Mouse (Mus musculus) kidney, embryonic 14.5 days (tissue): ENCODE measurements around the gene Anks1b. TPM values are rescaled to one million over a fixed set of nuclear protein-coding genes. Genes with fewer than 3 reads are reported as not detected.

Experiments used
- ATAC-seq: fragments of 200-750 bp; cut with Nextera tagmentation; 2 replicates; pipeline ENCODE4 v1.8.0; 2017; ENCODE audit warnings: moderate number of reproducible peaks, mild to moderate bottlenecking, moderate TSS enrichment, moderate library complexity; ENCODE audit not compliant: low FRiP score, low TSS enrichment
- H3K27ac ChIP-seq: fragments of 300-500 bp; sonication (generic); 2 replicates; pipeline ENCODE4 v1.5.1; 2014; ENCODE audit warnings: low read depth, mild to moderate bottlenecking, low read length, moderate library complexity, mixed read lengths
- H3K27me3 ChIP-seq: fragments of 300-500 bp; sonication (generic); 2 replicates; pipeline ENCODE4 v1.6.1; 2014; ENCODE audit warnings: mild to moderate bottlenecking, low read length; ENCODE audit not compliant: control insufficient read depth, insufficient read depth
- H3K36me3 ChIP-seq: fragments of 300-500 bp; sonication (generic); 2 replicates; pipeline ENCODE4 v1.6.1; 2014; ENCODE audit warnings: low read length, mixed read lengths; ENCODE audit not compliant: control insufficient read depth, insufficient read depth
- H3K4me1 ChIP-seq: fragments of 300-500 bp; sonication (generic); 2 replicates; pipeline ENCODE4 v1.6.1; 2014; ENCODE audit warnings: low read length, mixed read lengths; ENCODE audit not compliant: control insufficient read depth, insufficient read depth
- H3K4me2 ChIP-seq: fragments of 300-500 bp; sonication (generic); replicated peaks from 2 replicates; pipeline ENCODE4 v1.6.1; 2014; ENCODE audit warnings: low read depth, mild to moderate bottlenecking, low read length
- H3K4me3 ChIP-seq: fragments of 300-500 bp; sonication (generic); 2 replicates; pipeline ENCODE4 v1.5.1; 2014; ENCODE audit warnings: mild to moderate bottlenecking, low read length
- H3K9ac ChIP-seq: fragments of 300-500 bp; sonication (generic); 2 replicates; pipeline ENCODE4 v1.6.1; 2014; ENCODE audit warnings: low read depth, mild to moderate bottlenecking, low read length, moderate library complexity
- H3K9me3 ChIP-seq: fragments of 300-500 bp; sonication (generic); 2 replicates; pipeline ENCODE4 v1.6.1; 2016; ENCODE audit warnings: low read length; ENCODE audit not compliant: control insufficient read depth
- WGBS: fragments of 180-500 bp; shearing (Covaris S2); extraction: QIAGEN DNeasy Blood & Tissue Kit; methylation state at CpG from one replicate; pipeline ENCODE4 v1.1.7; 2014; 5-methylcytosine and 5-hydroxymethylcytosine counted together
- polyA plus RNA-seq: library from polyadenylated mRNA; unstranded; fragments of >200 nt; fragmentation: Nextera tagmentation; extraction: Ambion mirVana; gene quantifications from 2 replicates; pipeline ENCODE4 v1.2.1, GENCODE M21; 2014

Gene Anks1b
- polyA plus RNA-seq, 1 experiment from 2014 or later = 4.4 TPM

- Histone ChIP-seq H3K4me3 (no peak overlapping the region), H3K4me2 (no peak overlapping the region), H3K9me3 (no peaks in the 10 kb centered on the region), H3K36me3 (no peaks in the 10 kb centered on the region), H3K27me3 (no peaks in the 10 kb centered on the region), H3K4me1 (no peaks in the 10 kb centered on the region), H3K9ac (no peak overlapping the region), H3K27ac (no peak overlapping the region)
- no peak for ATAC-seq
- 34% methylated on average over 5 of the region's 5 CpGs for WGBS
Measured at GRCm38 (mm10) chr10:90709602-90709931, 836.3 kb downstream of the Anks1b start.

DNA sequence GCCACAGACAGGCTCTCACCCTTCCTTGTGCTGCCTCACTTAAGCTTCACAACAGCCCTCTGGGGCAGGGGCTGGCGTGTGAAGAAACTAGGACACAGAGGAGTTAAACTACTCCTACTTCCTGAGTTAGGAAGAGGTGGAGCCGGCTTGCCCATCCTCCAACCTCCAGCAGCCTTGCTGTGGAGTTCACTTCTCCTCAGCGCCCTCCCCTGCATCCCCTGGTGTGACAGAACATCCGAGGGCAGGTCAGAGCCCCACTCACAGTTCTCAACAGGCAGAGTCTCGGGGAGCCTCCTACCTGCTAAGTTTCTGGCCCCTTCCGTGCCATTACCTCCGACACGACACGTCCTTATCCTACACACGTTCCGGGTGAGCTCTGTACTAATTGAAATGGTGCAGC lies 844.7 kb downstream of the Anks1b start:
- H3K9ac ChIP-seq = no peak overlapping the region
- peak overlapping the region; percentile 19 for H3K4me2 ChIP-seq
- no peaks in the 10 kb centered on the region for H3K27me3 ChIP-seq
- no peak overlapping the region for H3K27ac ChIP-seq
- H3K36me3 ChIP-seq = no peaks in the 10 kb centered on the region
- H3K4me1 ChIP-seq = no peaks in the 10 kb centered on the region
- H3K9me3 ChIP-seq = no peaks in the 10 kb centered on the region
- no peak overlapping the region for H3K4me3 ChIP-seq
- no peak for ATAC-seq
- WGBS = 31% methylated on average over 11 of the region's 11 CpGs

GRCm38 (mm10) chr10:90718684-90719083 lies 845.4 kb downstream of the Anks1b start:
- no peaks in the 10 kb centered on the region for H3K27me3 ChIP-seq
- no peak overlapping the region for H3K27ac ChIP-seq
- no peaks in the 10 kb centered on the region for H3K9me3 ChIP-seq
- no peak overlapping the region for H3K4me2 ChIP-seq
- no peaks in the 10 kb centered on the region for H3K36me3 ChIP-seq
- 90% methylated on average over 8 of the region's 9 CpGs for WGBS
- H3K4me1 ChIP-seq = no peaks in the 10 kb centered on the region
- no peak overlapping the region for H3K9ac ChIP-seq
- no peak overlapping the region for H3K4me3 ChIP-seq
- no peak for ATAC-seq

DNA sequence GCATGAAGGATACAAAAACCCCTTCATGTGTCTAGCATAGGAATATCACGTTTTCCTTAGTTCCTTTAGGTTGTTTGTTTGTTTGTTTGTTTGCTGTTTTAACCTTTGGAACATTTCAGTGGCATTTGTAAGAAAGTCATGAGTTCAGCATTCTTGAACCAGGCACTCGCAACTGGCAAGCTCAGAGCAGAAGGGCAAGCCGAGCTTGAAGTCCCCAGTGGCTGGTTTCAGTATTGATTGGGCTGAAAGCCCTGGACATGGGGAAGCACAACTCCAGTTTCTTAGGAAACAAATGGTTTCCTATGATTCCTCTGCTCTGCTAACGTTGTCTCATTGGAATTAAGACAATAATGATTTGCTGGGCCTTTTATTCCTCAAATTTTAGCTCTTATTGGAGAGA lies 846.7 kb downstream of the Anks1b start:
- no peak overlapping the region for H3K27ac ChIP-seq
- H3K36me3 ChIP-seq = no peaks in the 10 kb centered on the region
- no peak overlapping the region for H3K4me3 ChIP-seq
- ATAC-seq = no peak
- H3K4me1 ChIP-seq = no peaks in the 10 kb centered on the region
- H3K9me3 ChIP-seq = no peaks in the 10 kb centered on the region
- no peaks in the 10 kb centered on the region for H3K27me3 ChIP-seq
- no peak overlapping the region for H3K9ac ChIP-seq
- H3K4me2 ChIP-seq = no peak overlapping the region
- WGBS = 34% methylated on average over 4 of the region's 4 CpGs

DNA sequence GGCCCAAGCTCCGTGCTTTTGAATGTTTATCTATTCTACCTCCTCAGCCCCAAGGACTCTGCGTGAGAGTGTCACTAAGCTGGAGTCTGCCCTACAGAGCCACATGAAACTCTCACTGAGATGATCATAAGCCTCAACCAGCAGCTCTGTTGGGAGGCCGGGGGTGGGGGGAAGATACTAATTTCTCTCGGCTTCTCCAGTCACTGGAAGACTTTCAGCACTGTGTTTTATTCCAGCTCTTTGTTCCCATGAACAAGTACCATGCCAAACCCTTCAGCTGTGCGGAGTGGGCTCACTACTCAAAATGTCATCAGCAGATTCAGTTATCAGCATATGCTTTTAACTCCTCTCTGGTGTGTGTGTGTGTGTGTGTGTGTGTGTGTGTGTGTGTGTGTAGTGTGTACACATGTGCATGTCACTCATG lies 849.8 kb downstream of the Anks1b start:
- WGBS = 70% methylated on average over 5 of the region's 5 CpGs

DNA sequence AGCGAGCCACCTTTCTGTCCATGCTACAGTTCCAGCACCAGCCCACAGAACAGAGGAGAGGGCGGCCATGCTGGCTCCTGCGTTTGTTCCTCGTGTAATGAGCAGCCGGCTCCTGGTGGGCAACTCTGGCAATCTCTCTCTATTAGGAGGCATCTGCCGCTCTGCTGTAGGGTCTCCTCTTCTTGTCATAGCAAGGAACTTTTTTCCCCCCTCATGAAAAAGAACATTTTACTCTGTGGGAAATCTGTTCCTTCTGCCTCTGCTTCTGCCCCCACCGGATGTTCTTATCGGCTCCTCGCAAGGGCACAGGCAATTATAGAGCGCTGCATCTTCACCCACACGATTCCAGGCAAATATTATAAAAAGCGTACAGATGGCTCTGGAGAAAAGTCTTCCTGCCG lies 850.6 kb downstream of the Anks1b start:
- Histone ChIP-seq H3K27ac (no peak overlapping the region), H3K36me3 (no peaks in the 10 kb centered on the region), H3K9ac (no peak overlapping the region), H3K4me1 (no peaks in the 10 kb centered on the region), H3K27me3 (no peaks in the 10 kb centered on the region), H3K4me2 (no peak overlapping the region), H3K4me3 (no peak overlapping the region), H3K9me3 (no peaks in the 10 kb centered on the region)
- no peak for ATAC-seq
- WGBS = 86% methylated on average over 13 of the region's 13 CpGs

More for the DNA sequence above, 849.8 kb downstream of the Anks1b start:
- Histone ChIP-seq H3K27me3 (no peaks in the 10 kb centered on the region), H3K4me1 (no peaks in the 10 kb centered on the region), H3K27ac (no peak overlapping the region), H3K36me3 (no peaks in the 10 kb centered on the region), H3K4me2 (no peak overlapping the region), H3K4me3 (no peak overlapping the region), H3K9ac (no peak overlapping the region), H3K9me3 (no peaks in the 10 kb centered on the region)
- no peak for ATAC-seq

DNA sequence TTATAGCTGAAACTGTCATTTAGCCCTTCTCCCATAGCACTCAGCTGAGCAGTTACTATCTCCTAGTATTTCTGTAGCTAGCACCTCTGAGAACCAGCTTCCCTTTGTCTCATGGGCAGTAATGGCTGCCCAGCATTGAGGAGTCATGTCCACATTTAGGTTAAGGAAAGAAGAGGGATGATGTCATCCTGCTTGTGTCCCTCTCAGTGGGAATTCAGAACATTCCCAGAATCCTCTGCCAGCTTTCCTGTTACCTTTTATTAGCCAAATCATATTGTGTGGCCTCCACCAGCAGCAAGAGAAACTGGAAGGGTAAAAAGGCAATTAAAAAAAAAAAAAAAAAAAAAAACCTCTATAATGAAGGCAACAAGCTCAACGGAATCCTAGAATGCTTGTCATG lies 851.6 kb downstream of the Anks1b start:
- Histone ChIP-seq H3K4me1 (no peaks in the 10 kb centered on the region), H3K4me2 (no peak overlapping the region), H3K4me3 (no peak overlapping the region), H3K36me3 (no peaks in the 10 kb centered on the region), H3K27me3 (no peaks in the 10 kb centered on the region), H3K9ac (no peak overlapping the region), H3K9me3 (no peaks in the 10 kb centered on the region), H3K27ac (no peak overlapping the region)
- WGBS = 86% methylated on average over 1 of the region's 1 CpGs
- ATAC-seq = no peak

DNA sequence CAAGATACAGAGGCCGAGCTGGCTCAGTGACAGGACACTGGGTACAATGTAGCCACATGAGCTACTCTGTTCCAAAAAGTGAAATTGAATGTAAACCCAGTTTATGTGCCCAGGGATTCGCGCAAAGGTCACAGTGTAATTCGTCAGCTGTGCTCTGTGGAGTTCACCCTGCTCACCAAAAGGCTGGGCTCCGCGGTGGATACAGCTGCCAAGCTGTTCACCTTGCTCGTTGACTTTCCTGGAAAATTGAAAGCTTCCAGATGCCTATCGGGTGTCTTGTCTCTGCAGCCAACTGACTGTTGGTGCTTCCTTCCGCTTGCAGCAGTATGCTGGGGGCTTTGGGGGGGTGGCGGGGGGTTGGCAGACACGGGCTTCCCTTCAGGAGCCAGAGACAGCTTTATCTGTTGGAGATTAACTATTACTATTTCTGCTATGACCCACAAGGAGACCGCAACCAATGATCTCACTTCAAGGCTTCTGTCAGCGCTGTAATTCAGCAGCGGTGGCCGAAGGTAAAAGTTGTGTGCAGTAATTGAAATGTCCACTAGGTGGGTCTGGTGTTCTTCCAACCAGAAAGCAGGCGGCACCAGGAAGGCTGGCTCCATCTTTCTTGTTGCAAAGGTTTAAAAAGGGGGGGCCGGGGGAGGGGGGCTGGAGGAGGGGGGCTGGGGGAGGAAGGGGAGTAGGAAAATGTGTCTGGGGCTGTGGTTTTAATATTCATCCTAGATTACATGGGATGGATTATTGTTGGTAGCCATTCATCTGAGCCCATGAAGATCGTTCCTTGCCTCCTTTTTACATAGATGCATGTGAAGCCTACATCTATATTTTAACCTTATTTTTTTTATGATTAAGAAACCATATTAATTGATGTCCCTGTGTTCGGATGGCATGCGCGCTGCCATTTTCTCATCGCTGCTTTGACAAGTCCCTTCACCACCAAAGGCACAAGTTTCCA lies 855.4 kb downstream of the Anks1b start:
- no peak overlapping the region for H3K9ac ChIP-seq
- peak; percentile 64; the same call in 1 of the 2 replicates for ATAC-seq
- H3K4me1 ChIP-seq = no peaks in the 10 kb centered on the region
- peak overlapping the region; percentile 53 for H3K4me2 ChIP-seq
- no peaks in the 10 kb centered on the region for H3K9me3 ChIP-seq
- 24% methylated on average over 22 of the region's 22 CpGs for WGBS
- H3K27me3 ChIP-seq = no peaks in the 10 kb centered on the region
- no peak overlapping the region for H3K27ac ChIP-seq
- H3K36me3 ChIP-seq = no peaks in the 10 kb centered on the region
- H3K4me3 ChIP-seq = peak overlapping the region; percentile 22; the same call in 1 of the 2 replicates

GRCm38 (mm10) chr10:90729527-90729926 lies 856.2 kb downstream of the Anks1b start:
- H3K27me3 ChIP-seq = no peaks in the 10 kb centered on the region
- no peak overlapping the region for H3K27ac ChIP-seq
- no peaks in the 10 kb centered on the region for H3K4me1 ChIP-seq
- H3K9ac ChIP-seq = no peak overlapping the region
- H3K4me3 ChIP-seq = no peak overlapping the region
- ATAC-seq = no peak
- WGBS = 62% methylated on average over 10 of the region's 10 CpGs
- H3K36me3 ChIP-seq = no peaks in the 10 kb centered on the region
- H3K4me2 ChIP-seq = no peak overlapping the region
- H3K9me3 ChIP-seq = no peaks in the 10 kb centered on the region
